Mouse (Mus musculus): ENCODE data around the gene Tmem200c. TPM values are rescaled to one million over a fixed set of nuclear protein-coding genes. Genes with fewer than 3 reads are reported as not detected.

Gene Tmem200c
- polyA plus RNA-seq, 1 experiment from 2014 or later: 3.7 TPM

GRCm38 (mm10) chr17:68852171-68852966, 25.9 kb downstream of the Tmem200c start:
- no peaks in the 10 kb centered on the region for H3K36me3 ChIP-seq

GRCm38 (mm10) chr17:68864175-68864574, 37.8 kb downstream of the Tmem200c start:
- Histone ChIP-seq H3K36me3 (no peaks in the 10 kb centered on the region), H3K27me3 (replicated peaks) (no peaks in the 10 kb centered on the region), H3K4me1 (no peaks in the 10 kb centered on the region), H3K9ac (replicated peaks) (no peak overlapping the region), H3K9me3 (replicated peaks) (no peaks in the 10 kb centered on the region), H3K4me3 (replicated peaks) (no peak overlapping the region), H3K27ac (replicated peaks) (no peak overlapping the region), H3K4me2 (no peak overlapping the region)
- ATAC-seq (ENCODE audit: low FRiP score): no peak
- WGBS: 86% methylated on average over 3 of the region's 3 CpGs

More at GRCm38 (mm10) chr17:68852171-68852966, 25.9 kb downstream of the Tmem200c start:
- H3K4me2 ChIP-seq: no peak overlapping the region
- H3K27me3 ChIP-seq (replicated peaks): no peaks in the 10 kb centered on the region
- H3K27ac ChIP-seq (replicated peaks): no peak overlapping the region
- H3K4me1 ChIP-seq: peaks cover 3% of the 10 kb centered on the region; the same call in 1 of the 2 replicates
- WGBS: 60% methylated on average over 7 of the region's 7 CpGs
- no peak overlapping the region for H3K4me3 ChIP-seq (replicated peaks)
- ATAC-seq (ENCODE audit: low FRiP score): no peak
- H3K9ac ChIP-seq (replicated peaks): no peak overlapping the region
- H3K9me3 ChIP-seq (replicated peaks): no peaks in the 10 kb centered on the region

- H3K36me3 ChIP-seq: no peaks in the 10 kb centered on the region
- H3K4me3 ChIP-seq (replicated peaks): no peak overlapping the region
- H3K27me3 ChIP-seq (replicated peaks): no peaks in the 10 kb centered on the region
- no peak for ATAC-seq (ENCODE audit: low FRiP score)
- H3K9me3 ChIP-seq (replicated peaks): no peaks in the 10 kb centered on the region
- no peak overlapping the region for H3K4me2 ChIP-seq
- no peak overlapping the region for H3K27ac ChIP-seq (replicated peaks)
- no peak overlapping the region for H3K9ac ChIP-seq (replicated peaks)
- no peaks in the 10 kb centered on the region for H3K4me1 ChIP-seq
Observed at GRCm38 (mm10) chr17:68868439-68868838, 42.0 kb downstream of the Tmem200c start.

- Histone ChIP-seq H3K9me3 (replicated peaks) (no peaks in the 10 kb centered on the region), H3K4me3 (replicated peaks) (no peak overlapping the region), H3K9ac (replicated peaks) (no peak overlapping the region), H3K27me3 (replicated peaks) (no peaks in the 10 kb centered on the region), H3K27ac (replicated peaks) (no peak overlapping the region), H3K36me3 (no peaks in the 10 kb centered on the region), H3K4me1 (peaks cover 5% of the 10 kb centered on the region; the same call in 1 of the 2 replicates), H3K4me2 (no peak overlapping the region)
- no peak for ATAC-seq (ENCODE audit: low FRiP score)
- WGBS: 35% methylated on average over 8 of the region's 8 CpGs
Observed at GRCm38 (mm10) chr17:68874021-68874420, 47.6 kb downstream of the Tmem200c start.

- no peak overlapping the region for H3K4me2 ChIP-seq
- no peak overlapping the region for H3K4me3 ChIP-seq (replicated peaks)
- H3K9me3 ChIP-seq (replicated peaks): no peaks in the 10 kb centered on the region
- no peak overlapping the region for H3K27ac ChIP-seq (replicated peaks)
- H3K36me3 ChIP-seq: no peaks in the 10 kb centered on the region
- no peak for ATAC-seq (ENCODE audit: low FRiP score)
- no peak overlapping the region for H3K9ac ChIP-seq (replicated peaks)
- H3K4me1 ChIP-seq: peaks cover 5% of the 10 kb centered on the region; the same call in 1 of the 2 replicates
- H3K27me3 ChIP-seq (replicated peaks): no peaks in the 10 kb centered on the region
- 78% methylated on average over 5 of the region's 5 CpGs for WGBS
Observed at GRCm38 (mm10) chr17:68875251-68875650, 48.8 kb downstream of the Tmem200c start.

GRCm38 (mm10) chr17:68875917-68876495, 49.6 kb downstream of the Tmem200c start:
- Histone ChIP-seq H3K9me3 (replicated peaks) (no peaks in the 10 kb centered on the region), H3K27me3 (replicated peaks) (no peaks in the 10 kb centered on the region), H3K27ac (replicated peaks) (no peak overlapping the region), H3K36me3 (no peaks in the 10 kb centered on the region), H3K4me3 (replicated peaks) (no peak overlapping the region), H3K4me1 (peaks cover 5% of the 10 kb centered on the region; the same call in 1 of the 2 replicates), H3K4me2 (no peak overlapping the region), H3K9ac (replicated peaks) (no peak overlapping the region)
- no peak for ATAC-seq (ENCODE audit: low FRiP score)
- 75% methylated on average over 10 of the region's 10 CpGs for WGBS

GRCm38 (mm10) chr17:68881725-68882524, 55.5 kb downstream of the Tmem200c start:
- ATAC-seq (ENCODE audit: low FRiP score): peak; percentile 50; the same call in 1 of the 2 replicates
- Histone ChIP-seq H3K4me1 (0 out of 2 replicates have a peak, but pooled peaks cover 3% of the 10 kb centered on the region), H3K9ac (replicated peaks) (peak overlapping the region; percentile 41; the same call in 1 of the 2 replicates), H3K4me2 (peak overlapping the region; percentile 58), H3K9me3 (replicated peaks) (no peaks in the 10 kb centered on the region), H3K27me3 (replicated peaks) (no peaks in the 10 kb centered on the region), H3K4me3 (replicated peaks) (peak overlapping the region; percentile 39), H3K36me3 (no peaks in the 10 kb centered on the region), H3K27ac (replicated peaks) (peak overlapping the region; percentile 24; the same call in 1 of the 2 replicates)
- WGBS: 11% methylated on average over 21 of the region's 21 CpGs

GRCm38 (mm10) chr17:68883474-68884083, 57.2 kb downstream of the Tmem200c start:
- Histone ChIP-seq H3K4me2 (no peak overlapping the region), H3K27me3 (replicated peaks) (no peaks in the 10 kb centered on the region), H3K9me3 (replicated peaks) (no peaks in the 10 kb centered on the region), H3K9ac (replicated peaks) (no peak overlapping the region), H3K27ac (replicated peaks) (no peak overlapping the region), H3K4me3 (replicated peaks) (no peak overlapping the region), H3K4me1 (0 out of 2 replicates have a peak, but pooled peaks cover 3% of the 10 kb centered on the region), H3K36me3 (no peaks in the 10 kb centered on the region)
- no peak for ATAC-seq (ENCODE audit: low FRiP score)
- 78% methylated on average over 3 of the region's 3 CpGs for WGBS

- 95% methylated on average over 3 of the region's 3 CpGs for WGBS
- Histone ChIP-seq H3K9ac (replicated peaks) (no peak overlapping the region), H3K27me3 (replicated peaks) (no peaks in the 10 kb centered on the region), H3K36me3 (no peaks in the 10 kb centered on the region), H3K4me3 (replicated peaks) (no peak overlapping the region), H3K4me2 (no peak overlapping the region), H3K27ac (replicated peaks) (no peak overlapping the region), H3K4me1 (no peaks in the 10 kb centered on the region), H3K9me3 (replicated peaks) (no peaks in the 10 kb centered on the region)
- ATAC-seq (ENCODE audit: low FRiP score): no peak
Observed at GRCm38 (mm10) chr17:68890672-68891071, 64.2 kb downstream of the Tmem200c start.

All from neural tube, embryonic 15.5 days (tissue).